Mouse (Mus musculus) liver, adult 10 weeks (tissue): ENCODE measurements around the gene H2-M2. TPM values are rescaled to one million over a fixed set of nuclear protein-coding genes. Genes with fewer than 3 reads are reported as not detected.

Experiments used
- polyA plus RNA-seq: library from polyadenylated mRNA; stranded (reverse); fragments of 350-450 nt; fragmentation: Illumina TruSeq; extraction: RNeasy Lipid Tissue Mini Kit (QIAGEN cat#74804); gene quantifications from one replicate; pipeline ENCODE4 v1.2.3, GENCODE M21; 2014; ENCODE audit warnings: low read depth, low replicate concordance

The H2-M2 gene
- not detected for polyA plus RNA-seq

DNA sequence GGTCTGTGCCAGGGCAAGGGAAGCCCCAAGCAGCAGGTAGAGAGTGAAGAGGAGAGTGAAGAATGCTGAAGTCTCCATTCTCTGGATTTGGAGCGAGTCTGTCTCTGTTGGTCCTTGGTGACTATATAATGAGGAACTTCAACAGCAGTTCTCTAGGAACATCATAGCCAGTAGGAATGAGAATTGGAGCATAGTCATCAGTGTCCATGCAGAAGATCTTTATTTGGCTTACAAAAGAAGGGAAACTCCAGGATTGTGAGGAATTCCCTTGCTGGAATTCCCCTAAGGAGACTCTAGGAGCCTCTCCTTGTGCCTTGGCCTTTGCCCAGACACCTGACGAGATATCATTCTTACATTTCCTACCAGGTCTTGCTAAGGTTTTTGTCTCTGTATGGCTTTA lies at the start of gene H2-M2:
TSS of gene H2-M2 (minus strand) at position 101 of the 400 bp plus-strand sequence.

DNA sequence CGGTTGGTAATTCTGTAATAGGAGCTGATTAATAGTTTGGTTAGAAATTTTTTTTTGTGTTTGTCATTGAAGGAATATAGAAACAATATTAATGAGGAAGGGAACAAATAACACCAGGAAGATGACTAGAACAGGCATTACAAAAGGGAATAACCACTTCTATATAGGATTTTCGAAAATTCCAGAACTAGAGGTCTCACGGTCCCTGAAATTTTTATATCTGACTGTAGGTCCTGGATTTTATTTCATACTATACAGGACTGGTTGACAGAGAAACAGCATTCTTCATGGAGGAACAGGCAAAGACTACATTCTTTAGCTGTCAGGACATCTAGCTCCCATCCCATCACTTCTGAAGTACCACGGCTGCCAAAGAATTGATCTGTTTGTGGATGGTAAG lies 24.4 kb upstream of the H2-M2 start, which contains the start of gene Olfr111:
TSS of gene Olfr111 (plus strand) at position 301 of the 400 bp plus-strand sequence.

DNA sequence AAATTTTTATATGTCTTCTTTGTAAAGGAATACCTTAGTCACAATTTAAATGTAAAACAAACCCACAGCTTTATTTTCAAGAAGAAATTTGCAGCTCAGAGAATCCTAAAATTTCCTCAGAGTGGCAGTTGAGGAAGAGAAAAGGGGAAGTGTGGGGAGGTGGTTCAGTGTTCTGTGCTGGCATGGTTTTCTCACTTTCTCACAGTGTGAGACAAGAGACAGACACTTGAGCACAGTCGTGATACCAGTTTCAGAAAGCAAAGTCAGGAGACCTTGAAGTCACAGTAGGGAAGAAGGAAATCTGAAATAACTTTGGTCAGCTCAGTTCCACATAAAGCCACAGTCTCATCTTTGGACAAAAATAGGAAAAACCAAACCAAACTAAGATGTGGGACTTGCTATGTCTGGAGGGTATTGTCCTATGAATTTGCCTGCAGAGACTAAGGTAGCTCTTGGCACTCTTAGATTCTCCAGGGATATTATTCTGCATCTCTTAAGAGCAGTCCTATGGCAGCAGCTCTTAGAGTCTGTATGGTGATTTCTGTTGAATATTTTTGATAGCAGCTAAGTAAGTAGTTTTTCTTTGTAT lies 8.7 kb upstream of the H2-M2 start, which contains the start of gene Olfr110:
TSS of gene Olfr110 (plus strand) at position 539 of the 589 bp plus-strand sequence.

DNA sequence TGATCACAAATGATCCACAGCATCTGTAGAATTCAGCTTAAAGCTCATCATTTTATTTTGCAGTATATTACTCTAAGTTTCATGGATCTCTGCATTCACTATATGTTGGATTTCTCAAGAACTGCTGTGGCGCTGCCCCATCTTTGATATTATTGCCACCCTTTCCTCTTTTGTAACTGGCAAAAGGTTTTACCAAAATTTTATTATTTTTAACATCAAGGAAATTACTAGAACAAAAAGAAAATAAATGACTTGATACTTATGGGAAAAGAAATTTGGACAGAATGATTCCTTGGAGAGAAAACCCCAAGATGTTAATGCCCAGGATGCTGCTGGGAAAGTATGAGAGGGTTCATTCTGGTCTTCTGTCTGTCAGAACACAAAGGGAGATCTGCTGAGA lies 24.7 kb downstream of the H2-M2 start, which contains the start of gene Olfr109:
TSS of gene Olfr109 (plus strand) at position 301 of the 400 bp plus-strand sequence.

DNA sequence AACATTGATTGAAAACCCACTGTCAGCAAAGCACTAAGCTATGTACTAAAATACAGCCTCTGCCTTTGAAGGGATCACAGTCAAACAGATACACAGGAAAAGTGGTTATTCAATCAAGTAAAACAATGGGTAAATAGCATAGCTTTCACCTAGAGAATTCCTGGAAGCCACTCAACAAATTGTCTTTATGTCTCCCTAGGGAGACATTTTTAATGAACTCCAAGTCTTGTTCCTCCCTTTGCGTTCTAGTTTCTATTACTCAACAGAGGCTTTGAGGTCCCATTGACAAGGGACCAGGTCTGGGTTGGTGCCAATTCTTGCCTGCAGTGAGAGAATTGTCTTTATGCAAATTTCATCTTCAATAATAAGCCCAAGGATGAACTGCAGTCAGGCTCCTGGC lies 38.2 kb downstream of the H2-M2 start, which contains the start of gene Olfr108:
TSS of gene Olfr108 (plus strand) at position 301 of the 400 bp plus-strand sequence.

Other genes starting within 250 kb of the H2-M2 start
- not detected for gene Olfr97, start 246.2 kb downstream of the H2-M2 start, polyA plus RNA-seq
- not detected for gene Olfr98, start 219.8 kb downstream of the H2-M2 start, polyA plus RNA-seq
- 1.0 TPM for gene H2-M3, start 213.3 kb downstream of the H2-M2 start, polyA plus RNA-seq
- gene Olfr99, start 200.1 kb downstream of the H2-M2 start, polyA plus RNA-seq, result not detected
- not detected for gene Olfr101, start 179.2 kb downstream of the H2-M2 start, polyA plus RNA-seq
- gene Olfr102, start 166.5 kb downstream of the H2-M2 start, polyA plus RNA-seq, result not detected
- gene Olfr103, start 143.9 kb downstream of the H2-M2 start, polyA plus RNA-seq, result not detected
- gene Olfr104-ps, start 124.0 kb downstream of the H2-M2 start, polyA plus RNA-seq, result not detected
- gene Olfr105-ps, start 104.5 kb downstream of the H2-M2 start, polyA plus RNA-seq, result not detected
- not detected for gene Olfr106-ps, start 93.2 kb downstream of the H2-M2 start, polyA plus RNA-seq
- not detected for gene Olfr107, start 84.3 kb downstream of the H2-M2 start, polyA plus RNA-seq
- not detected for gene Olfr108, start 38.1 kb downstream of the H2-M2 start, polyA plus RNA-seq
- gene Olfr109, start 24.6 kb downstream of the H2-M2 start, polyA plus RNA-seq, result not detected
- gene Olfr110, start 8.9 kb upstream of the H2-M2 start, polyA plus RNA-seq, result not detected
- not detected for gene Olfr111, start 24.5 kb upstream of the H2-M2 start, polyA plus RNA-seq
- not detected for gene Olfr112, start 85.9 kb upstream of the H2-M2 start, polyA plus RNA-seq
- gene Olfr113, start 94.1 kb upstream of the H2-M2 start, polyA plus RNA-seq, result not detected
- gene Olfr114, start 109.2 kb upstream of the H2-M2 start, polyA plus RNA-seq, result not detected
- gene Olfr115, start 143.6 kb upstream of the H2-M2 start, polyA plus RNA-seq, result not detected
- gene Olfr116, start 143.6 kb upstream of the H2-M2 start, polyA plus RNA-seq, result not detected
- not detected for gene Olfr117, start 180.2 kb upstream of the H2-M2 start, polyA plus RNA-seq
- not detected for gene Olfr118, start 183.4 kb upstream of the H2-M2 start, polyA plus RNA-seq
- gene Olfr119, start 213.0 kb upstream of the H2-M2 start, polyA plus RNA-seq, result not detected
- not detected for gene Olfr120, start 238.3 kb upstream of the H2-M2 start, polyA plus RNA-seq